Mouse (Mus musculus): ENCODE data around the gene Rab20.

DNA sequence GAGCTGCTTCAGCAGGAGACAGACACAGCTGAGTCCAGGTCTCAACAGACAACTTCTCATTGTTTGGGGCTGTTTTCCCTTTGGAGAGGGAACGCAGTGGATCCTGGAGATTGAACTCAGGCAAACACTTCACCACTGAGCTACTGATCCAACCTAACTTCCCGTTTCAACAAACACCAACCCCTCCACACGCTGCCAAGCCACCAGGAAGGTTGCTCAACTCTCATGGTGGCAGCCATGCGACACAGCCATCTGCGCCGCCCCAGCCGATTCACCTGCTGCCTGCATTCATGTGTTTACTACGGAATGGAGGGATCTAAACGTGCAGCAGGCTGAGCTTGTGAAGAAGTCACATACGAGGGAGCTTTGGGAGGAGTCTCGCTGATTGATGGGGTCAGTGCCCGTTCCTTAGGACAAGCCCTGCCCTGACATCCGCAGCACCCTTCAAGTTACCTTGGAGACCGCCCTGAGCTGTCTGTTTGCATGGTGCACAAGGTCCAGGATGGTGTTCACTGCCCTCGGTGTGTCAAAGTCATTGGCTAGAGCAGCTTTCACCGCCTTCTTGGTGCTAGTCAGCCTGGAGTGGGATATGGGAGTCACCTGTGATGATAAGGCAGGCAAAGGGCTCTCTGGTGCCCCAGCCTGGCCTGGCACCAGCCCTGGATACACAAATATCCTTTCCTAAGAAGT is 39.0 kb upstream of the Rab20 start:
- TF ChIP-seq POLR2A (IDR thresholded peaks at IDR 0.05; ENCODE audit: insufficient read depth, low read depth, low read length) (no peak), CTCF (IDR thresholded peaks at IDR 0.05) (no peak)
